Mouse (Mus musculus): ENCODE results near the gene Chek2.

GRCm38 (mm10) chr5:110914859-110915258 is 75.1 kb downstream of the Chek2 start:
- TF ChIP-seq CTCF (IDR thresholded peaks at IDR 0.05; ENCODE audit: control insufficient read depth, insufficient read depth, low read length) (no peak), POLR2A (IDR thresholded peaks at IDR 0.05; ENCODE audit: borderline replicate concordance, control insufficient read depth, low read depth, low read length) (no peak)
